Mouse (Mus musculus) liver, postnatal 0 days (tissue): Measurements from ENCODE around the gene Syt5. TPM values are rescaled to one million over a fixed set of nuclear protein-coding genes. Genes with fewer than 3 reads are reported as not detected.
"Not testable (repeated sequence)": the region's sequence is repeated elsewhere in the genome, so short reads cannot be mapped to it uniquely, and the experiment has no call there.

Experiments used
- ATAC-seq: fragments of 200-750 bp; cut with Nextera tagmentation; 2 replicates; pipeline ENCODE4 v1.8.0; 2017; ENCODE audit warnings: mild to moderate bottlenecking, moderate library complexity
- DNase-seq: peaks from one replicate; pipeline ENCODE4 v3.0.0-alpha.2; 2016
- H3K27ac ChIP-seq: fragments of 300-500 bp; sonication (generic); 2 replicates; pipeline ENCODE4 v1.5.1; 2014; ENCODE audit warnings: antibody characterized with exemption, moderate library complexity, mild to moderate bottlenecking, low read depth
- H3K27me3 ChIP-seq: fragments of 300-500 bp; sonication (generic); 2 replicates; pipeline ENCODE4 v1.6.1; 2014; ENCODE audit warnings: low read length, control low read depth, mixed read lengths; ENCODE audit not compliant: insufficient read depth
- H3K36me3 ChIP-seq: fragments of 300-500 bp; sonication (generic); replicated peaks from 2 replicates; pipeline ENCODE4 v1.6.1; 2014; ENCODE audit warnings: mild to moderate bottlenecking, control low read depth, low read length, moderate library complexity, mixed read lengths; ENCODE audit not compliant: insufficient read depth
- H3K4me1 ChIP-seq: fragments of 300-500 bp; sonication (generic); 2 replicates; pipeline ENCODE4 v1.6.1; 2014; ENCODE audit warnings: antibody characterized with exemption, mild to moderate bottlenecking, control low read depth; ENCODE audit not compliant: insufficient read depth
- H3K4me2 ChIP-seq: fragments of 300-500 bp; sonication (generic); 2 replicates; pipeline ENCODE4 v1.6.1; 2014; ENCODE audit warnings: low read depth, mild to moderate bottlenecking, low read length, moderate library complexity, mixed read lengths
- H3K4me3 ChIP-seq: fragments of 300-500 bp; sonication (generic); 2 replicates; pipeline ENCODE4 v1.5.1; 2014; ENCODE audit warnings: low read depth, low read length
- H3K9ac ChIP-seq: fragments of 300-500 bp; sonication (generic); replicated peaks from 2 replicates; pipeline ENCODE4 v1.6.1; 2014; ENCODE audit warnings: mild to moderate bottlenecking, moderate library complexity
- H3K9me3 ChIP-seq: fragments of 300-500 bp; sonication (generic); 2 replicates; pipeline ENCODE4 v1.6.1; 2016; ENCODE audit warnings: mild to moderate bottlenecking, control low read depth, low read length, mixed read lengths
- CTCF ChIP-seq: sonication (generic); IDR thresholded peaks from 2 replicates; pipeline ENCODE4 v1.5.1; 2016; ENCODE audit warnings: antibody characterized with exemption, low read depth
- EP300 ChIP-seq: IDR thresholded peaks from 2 replicates; pipeline ENCODE4 v1.6.1; 2016; ENCODE audit warnings: antibody characterized with exemption, low read depth, mild to moderate bottlenecking
- WGBS: fragments of 180-500 bp; shearing (Covaris S2); extraction: QIAGEN DNeasy Blood & Tissue Kit; methylation state at CpG from one replicate; pipeline ENCODE4 v1.1.7; 2014; ENCODE audit not compliant: insufficient replicate concordance; 5-methylcytosine and 5-hydroxymethylcytosine counted together
- polyA plus RNA-seq: library from polyadenylated mRNA; unstranded; fragments of >200 nt; fragmentation: Nextera tagmentation; extraction: Ambion mirVana; gene quantifications from 2 replicates; pipeline ENCODE4 v1.2.1, GENCODE M21; 2015

Syt5 gene
- polyA plus RNA-seq, 1 experiment from 2014 or later = 0.09 TPM

- TF ChIP-seq EP300 (no peak), CTCF (no peak)
- ATAC-seq = no peak
- DNase-seq = no peak
Measured at GRCm38 (mm10) chr7:4537181-4537580, 10.2 kb downstream of the Syt5 start.

GRCm38 (mm10) chr7:4536369-4536768 lies 11.0 kb downstream of the Syt5 start:
- 82% methylated on average over 4 of the region's 4 CpGs for WGBS
- no peak for TF ChIP-seq EP300
- TF ChIP-seq CTCF = no peak
- no peak for ATAC-seq
- Histone ChIP-seq H3K4me2 (no peak overlapping the region), H3K27me3 (peaks cover 9% of the 10 kb centered on the region), H3K4me1 (peaks cover 2% of the 10 kb centered on the region; the same call in 1 of the 2 replicates), H3K9ac (no peak overlapping the region), H3K36me3 (no peaks in the 10 kb centered on the region), H3K27ac (no peak overlapping the region), H3K9me3 (no peaks in the 10 kb centered on the region), H3K4me3 (no peak overlapping the region)
- no peak for DNase-seq

More at GRCm38 (mm10) chr7:4537181-4537580, 10.2 kb downstream of the Syt5 start:
- 48% methylated on average over 4 of the region's 4 CpGs for WGBS
- Histone ChIP-seq H3K9me3 (no peaks in the 10 kb centered on the region), H3K36me3 (no peaks in the 10 kb centered on the region), H3K27ac (no peak overlapping the region), H3K4me2 (no peak overlapping the region), H3K4me3 (no peak overlapping the region), H3K4me1 (peaks cover under 1% of the 10 kb centered on the region; the same call in 1 of the 2 replicates), H3K9ac (no peak overlapping the region), H3K27me3 (peaks cover under 1% of the 10 kb centered on the region; the same call in 1 of the 2 replicates)

GRCm38 (mm10) chr7:4532005-4532729 lies 15.2 kb downstream of the Syt5 start, which contains the start of gene Dnaaf3:
Gene Dnaaf3 (minus strand): TSS chr7:4532453.
- TF ChIP-seq CTCF (no peak), EP300 (no peak)
- Histone ChIP-seq H3K9me3 (no peaks in the 10 kb centered on the region), H3K36me3 (no peaks in the 10 kb centered on the region), H3K4me3 (peak within 1 kb of the TSS; percentile 22; the same call in 1 of the 2 replicates), H3K27ac (no peak within 1 kb of the TSS), H3K27me3 (peaks cover 9% of the 10 kb centered on the region), H3K4me1 (peaks cover 2% of the 10 kb centered on the region; the same call in 1 of the 2 replicates), H3K4me2 (peak within 1 kb of the TSS; percentile 61), H3K9ac (no peak within 1 kb of the TSS)
- ATAC-seq = peak; percentile 94
- DNase-seq = peak; percentile 70
- 9% methylated on average over 28 of the region's 28 CpGs for WGBS

- WGBS = 49% methylated on average over 6 of the region's 8 CpGs
- not testable (repeated sequence) for H3K4me1 ChIP-seq, H3K9me3 ChIP-seq, H3K27ac ChIP-seq, DNase-seq, ATAC-seq, H3K36me3 ChIP-seq, H3K27me3 ChIP-seq, H3K9ac ChIP-seq, H3K4me3 ChIP-seq, H3K4me2 ChIP-seq
Measured at GRCm38 (mm10) chr7:4530166-4530565, 17.2 kb downstream of the Syt5 start.

- Histone ChIP-seq H3K27me3 (peaks cover 9% of the 10 kb centered on the region), H3K27ac (no peak overlapping the region), H3K4me1 (peaks cover 10% of the 10 kb centered on the region; the same call in 1 of the 2 replicates), H3K36me3 (no peaks in the 10 kb centered on the region), H3K9ac (no peak overlapping the region), H3K9me3 (no peaks in the 10 kb centered on the region), H3K4me3 (no peak overlapping the region), H3K4me2 (peak overlapping the region; percentile 64)
- no peak for DNase-seq
- no peak for TF ChIP-seq EP300
- no peak for TF ChIP-seq CTCF
- no peak for ATAC-seq
- WGBS = 56% methylated on average over 18 of the region's 18 CpGs
Measured at GRCm38 (mm10) chr7:4527302-4527689, 20.0 kb downstream of the Syt5 start.

GRCm38 (mm10) chr7:4526341-4527301 lies 20.7 kb downstream of the Syt5 start:
- peak overlapping the region; percentile 31 for H3K4me3 ChIP-seq
- peaks cover 5% of the 10 kb centered on the region for H3K27me3 ChIP-seq
- WGBS = 21% methylated on average over 40 of the region's 40 CpGs
- no peaks in the 10 kb centered on the region for H3K36me3 ChIP-seq
- H3K4me1 ChIP-seq = peaks cover 8% of the 10 kb centered on the region; the same call in 1 of the 2 replicates
- ATAC-seq (peak; percentile 90), DNase-seq (peak; percentile 82)
- TF ChIP-seq CTCF = peak; percentile 81
- TF ChIP-seq EP300 = peak; percentile 41; the same call in 1 of the 2 replicates
- H3K9ac ChIP-seq = peak overlapping the region; percentile 50; the same call in 1 of the 2 replicates
- peak overlapping the region; percentile 64 for H3K4me2 ChIP-seq
- no peak overlapping the region; the same call in 1 of the 2 replicates for H3K27ac ChIP-seq
- H3K9me3 ChIP-seq = no peaks in the 10 kb centered on the region
